Mouse (Mus musculus): ENCODE results near the gene Meltf.

Gene Meltf

DNA sequence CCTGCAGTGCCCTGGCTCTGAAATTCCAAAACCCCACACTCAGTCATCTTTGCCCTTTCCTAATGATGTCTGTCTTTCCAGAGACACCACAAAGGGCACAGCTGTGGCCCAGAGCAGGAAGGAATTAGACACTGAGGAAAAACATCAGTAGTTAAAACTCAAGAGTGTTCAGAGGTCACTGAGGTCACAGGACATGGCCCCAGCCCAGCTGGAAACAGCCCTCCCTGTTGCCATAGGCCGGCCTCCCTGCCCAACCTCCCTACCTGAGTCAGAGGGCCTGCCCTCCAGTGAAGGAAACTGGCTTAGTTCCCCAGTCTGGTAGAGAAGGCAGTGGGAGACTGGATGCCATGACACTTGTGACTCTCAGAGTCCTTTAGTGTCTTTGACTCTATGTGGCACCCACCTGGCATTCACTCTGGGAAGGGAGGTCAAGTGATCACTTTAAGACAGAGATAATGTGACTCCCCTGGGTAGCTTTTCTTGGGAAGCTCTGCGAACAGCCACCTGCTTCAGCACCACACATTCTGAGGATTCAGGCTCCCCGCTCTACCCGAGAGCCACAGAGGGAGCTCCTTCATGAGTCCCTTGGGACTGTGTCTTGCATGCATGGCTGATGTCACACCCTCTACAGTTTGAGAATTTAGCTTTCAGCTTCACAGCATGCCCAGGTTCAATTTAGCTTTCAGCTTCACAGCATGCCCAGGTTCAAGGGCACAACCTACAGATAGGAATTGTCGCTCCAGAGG lies 15.0 kb downstream of the Meltf start:
- no peak for DNase-seq (ENCODE audit: extremely low spot score, low read depth, low spot score)

DNA sequence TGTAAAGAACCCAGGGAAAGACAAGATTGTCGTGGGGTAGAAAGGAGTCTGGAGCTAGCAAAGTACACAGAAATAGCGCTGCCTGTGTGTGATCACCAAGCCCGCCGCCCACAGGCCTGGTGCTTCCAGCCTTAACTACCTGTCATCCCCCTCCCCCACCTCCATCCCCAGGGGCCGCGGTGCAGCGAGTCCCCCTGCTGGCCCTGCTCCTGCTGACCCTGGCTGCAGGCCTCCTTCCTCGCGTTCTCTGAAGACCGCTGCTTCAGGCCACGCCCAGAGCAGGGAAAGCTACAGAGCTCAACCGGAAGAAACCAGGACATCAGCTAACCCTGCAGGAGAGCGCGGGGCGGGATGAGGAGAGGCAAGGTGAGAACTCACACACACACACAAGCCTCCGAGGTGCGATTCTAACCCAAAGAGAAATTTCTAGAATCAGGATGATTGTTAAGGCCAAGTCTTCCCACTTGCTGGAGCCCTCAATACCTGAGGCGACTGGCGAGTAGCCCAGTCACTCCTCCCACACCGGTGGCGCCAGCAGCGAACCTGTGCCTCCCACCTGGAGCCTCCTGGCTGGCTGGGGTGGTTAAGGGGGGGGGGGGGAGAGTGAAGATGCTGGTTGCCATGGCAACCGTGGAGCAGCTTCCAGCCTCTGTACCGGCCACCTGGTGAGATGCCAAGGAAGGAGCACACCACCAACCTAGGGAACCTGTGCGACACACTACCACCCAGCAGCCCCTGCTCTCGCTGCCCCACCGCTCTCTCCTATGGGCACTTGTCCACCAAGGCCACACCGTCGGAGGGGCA lies 18.6 kb downstream of the Meltf start:
- DNase-seq (ENCODE audit: extremely low spot score, low read depth, low spot score), result no peak

DNA sequence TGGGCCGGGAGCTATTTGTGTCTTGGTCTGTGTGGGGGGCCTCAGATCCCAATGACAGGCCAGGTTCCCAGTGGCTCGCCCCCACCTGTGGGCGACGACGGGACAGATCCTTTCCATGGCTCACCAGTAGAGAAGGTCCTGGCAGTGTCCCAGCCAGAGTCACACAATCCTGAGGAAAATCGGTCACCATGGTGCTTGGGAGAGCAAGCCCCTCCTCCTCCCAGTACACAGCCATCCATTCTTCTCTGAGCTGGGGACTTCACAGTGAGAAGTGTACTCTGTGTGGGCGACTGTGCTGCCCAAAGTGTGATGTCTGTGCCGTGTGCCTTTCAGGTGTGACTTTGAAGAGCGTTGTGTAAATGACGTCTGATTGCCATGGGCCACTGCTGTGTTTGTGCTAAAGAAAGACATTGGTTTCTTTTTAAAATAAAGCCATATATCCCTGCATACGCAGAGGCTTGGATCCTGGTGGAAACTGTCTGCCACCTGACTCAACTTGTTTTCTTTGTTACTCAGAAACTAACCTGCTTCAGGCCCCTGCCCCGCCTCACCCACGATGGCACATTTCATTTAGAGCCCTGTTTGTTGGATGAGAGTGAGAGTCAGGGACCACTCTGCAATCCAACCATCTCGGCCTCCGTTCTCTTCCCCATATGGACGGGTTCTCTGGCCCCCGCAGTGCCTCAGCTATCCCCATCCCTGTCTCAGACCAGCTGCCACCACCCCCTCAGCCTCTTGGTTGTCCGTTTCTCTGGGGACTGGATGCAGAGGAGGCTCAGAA lies 20.1 kb downstream of the Meltf start:
- no peak for DNase-seq (ENCODE audit: extremely low spot score, low read depth, low spot score)

DNA sequence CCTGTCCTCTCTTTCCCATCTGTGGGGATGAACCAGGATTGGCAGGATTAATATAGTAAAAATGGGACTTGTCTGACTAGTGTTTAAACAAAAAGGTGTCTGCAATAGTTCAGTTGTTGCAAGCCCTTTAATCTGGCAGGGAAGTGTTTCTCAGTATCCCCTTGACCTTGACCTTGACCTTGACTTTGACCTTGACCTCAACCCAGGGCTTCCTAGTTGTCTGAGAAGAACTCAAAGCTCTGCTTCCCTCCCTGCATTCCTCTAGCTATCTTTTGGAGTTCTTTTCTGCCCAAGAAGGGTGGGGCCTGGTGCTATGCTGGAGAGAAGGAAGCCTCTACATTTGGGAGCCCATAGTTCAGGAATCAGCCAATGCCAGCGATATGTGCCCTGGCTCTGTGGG lies 23.3 kb downstream of the Meltf start:
- DNase-seq (ENCODE audit: extremely low spot score, low read depth, low spot score), result no peak

DNA sequence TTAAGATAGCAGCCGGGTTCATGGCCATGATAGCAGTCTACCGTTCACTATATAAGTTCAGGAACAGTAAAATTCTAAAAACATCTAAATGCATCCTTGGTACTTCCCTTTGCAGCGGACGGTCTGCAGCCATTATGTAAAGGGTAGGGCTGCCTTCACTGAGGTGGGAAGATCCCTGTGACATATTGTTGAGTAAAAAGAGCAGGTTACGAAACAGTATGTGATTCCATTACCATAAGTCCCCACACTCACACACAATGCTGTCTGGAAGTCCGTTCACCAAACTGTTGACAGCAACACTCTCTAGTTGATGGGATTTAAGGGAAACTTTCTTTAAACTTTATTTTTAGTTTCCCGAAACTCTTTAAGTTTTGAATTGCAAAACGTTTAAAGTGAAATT lies 24.6 kb downstream of the Meltf start:
- DNase-seq (ENCODE audit: extremely low spot score, low read depth, low spot score), result no peak

DNA sequence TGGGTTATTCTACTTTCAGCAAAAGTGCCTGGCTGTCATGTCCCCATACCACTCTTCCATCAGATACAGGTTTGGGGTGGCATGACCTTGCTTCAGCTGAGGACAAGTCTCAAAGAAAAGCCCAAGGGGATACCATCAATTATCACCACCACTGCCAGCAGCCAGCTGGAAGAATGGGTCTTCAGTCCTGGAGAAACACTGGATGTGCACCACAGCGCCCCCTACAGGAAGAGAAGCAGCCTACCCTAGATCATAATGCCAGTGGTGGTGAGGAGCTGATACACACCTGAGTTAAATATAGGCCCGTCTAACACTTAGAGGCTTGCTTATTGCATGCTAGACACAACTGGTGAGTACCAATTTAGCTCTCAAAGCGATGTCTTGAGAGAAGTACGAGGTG lies 26.7 kb downstream of the Meltf start:
- no peak for DNase-seq (ENCODE audit: extremely low spot score, low read depth, low spot score)

DNA sequence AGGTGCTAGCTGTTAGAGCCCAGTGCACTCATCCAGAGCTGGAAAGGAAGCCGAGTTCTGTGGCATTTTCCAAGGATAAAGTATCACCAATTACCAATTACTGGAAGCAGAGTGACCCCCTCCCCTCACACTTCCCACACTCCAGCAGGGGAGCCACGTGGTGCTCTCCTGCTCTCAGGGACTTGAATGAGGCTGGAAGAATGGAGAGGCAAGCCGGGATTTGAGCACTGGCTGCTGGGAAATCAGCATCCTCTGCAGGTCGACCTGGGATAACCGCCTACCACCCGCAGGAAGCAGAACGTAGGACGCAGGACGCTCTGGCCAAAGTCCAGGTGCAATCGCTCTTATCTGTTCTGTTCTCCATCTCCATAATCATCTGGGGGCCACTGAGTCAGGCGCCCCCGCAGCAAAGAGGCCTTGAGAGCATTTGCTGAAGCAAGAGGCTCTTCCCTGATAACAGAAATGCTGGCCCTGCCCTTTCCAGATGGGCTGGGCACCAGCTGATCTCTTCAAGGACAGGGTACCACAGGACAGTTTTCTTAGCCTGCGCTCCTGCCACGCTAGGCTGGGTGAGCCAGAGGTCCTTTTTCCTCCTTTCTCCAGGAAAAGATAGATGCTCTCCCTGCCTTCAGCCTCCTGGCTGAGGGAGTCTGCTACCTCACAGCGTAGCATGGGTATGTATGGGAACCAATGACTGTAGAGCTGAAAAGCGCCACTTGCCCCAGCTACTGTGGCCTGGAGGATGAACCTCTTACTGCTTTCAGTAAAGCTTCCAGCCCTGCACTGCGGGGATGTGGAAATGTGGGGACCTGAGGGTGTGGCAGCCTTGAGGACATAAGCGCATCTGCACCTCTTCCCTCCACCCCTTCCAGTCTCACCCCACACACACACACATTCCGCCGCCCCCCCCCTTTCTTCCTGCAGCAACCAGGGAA lies 27.5 kb downstream of the Meltf start:
- DNase-seq (ENCODE audit: extremely low spot score, low read depth, low spot score), result no peak

DNA sequence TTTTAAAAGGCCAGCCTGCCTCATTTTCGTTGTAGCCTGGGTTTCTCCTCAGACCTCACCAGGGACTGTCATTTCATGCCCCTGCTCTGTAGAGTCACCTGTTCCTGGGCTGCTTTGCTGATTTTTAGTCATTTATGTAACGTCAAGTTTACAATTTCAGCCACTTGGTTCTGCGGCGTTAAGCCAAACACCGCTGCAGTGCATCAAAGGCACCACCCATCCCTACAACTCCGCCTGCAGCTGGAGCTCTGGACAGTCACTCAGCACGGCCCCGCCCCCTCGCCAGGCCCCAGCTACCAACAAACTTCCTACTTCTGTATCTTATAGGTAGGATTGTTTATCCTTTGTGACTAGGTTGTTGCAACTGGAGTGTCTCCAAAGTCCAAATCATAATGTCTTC lies 28.3 kb downstream of the Meltf start:
- DNase-seq (ENCODE audit: extremely low spot score, low read depth, low spot score), result no peak

DNA sequence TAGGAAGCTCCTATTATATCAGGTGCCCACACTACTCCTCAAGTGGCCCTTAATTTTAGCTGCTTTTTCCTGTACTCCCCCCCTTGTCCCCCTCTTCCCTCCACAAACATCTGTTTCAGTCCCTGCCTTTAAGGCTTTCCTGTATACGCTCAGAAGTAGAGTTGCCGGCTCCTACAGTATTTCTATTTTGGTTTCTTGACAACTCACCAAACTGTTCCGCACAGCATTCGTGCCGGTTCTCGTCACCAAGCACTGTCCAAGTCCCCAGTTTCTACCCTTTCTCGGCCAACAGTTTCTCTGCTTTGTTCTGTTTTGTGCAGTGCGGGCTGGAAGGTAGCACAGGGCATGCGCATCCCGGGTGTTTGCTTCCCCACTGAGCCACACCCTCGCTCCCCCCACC lies 30.3 kb downstream of the Meltf start:
- DNase-seq (ENCODE audit: extremely low spot score, low read depth, low spot score), result no peak

DNA sequence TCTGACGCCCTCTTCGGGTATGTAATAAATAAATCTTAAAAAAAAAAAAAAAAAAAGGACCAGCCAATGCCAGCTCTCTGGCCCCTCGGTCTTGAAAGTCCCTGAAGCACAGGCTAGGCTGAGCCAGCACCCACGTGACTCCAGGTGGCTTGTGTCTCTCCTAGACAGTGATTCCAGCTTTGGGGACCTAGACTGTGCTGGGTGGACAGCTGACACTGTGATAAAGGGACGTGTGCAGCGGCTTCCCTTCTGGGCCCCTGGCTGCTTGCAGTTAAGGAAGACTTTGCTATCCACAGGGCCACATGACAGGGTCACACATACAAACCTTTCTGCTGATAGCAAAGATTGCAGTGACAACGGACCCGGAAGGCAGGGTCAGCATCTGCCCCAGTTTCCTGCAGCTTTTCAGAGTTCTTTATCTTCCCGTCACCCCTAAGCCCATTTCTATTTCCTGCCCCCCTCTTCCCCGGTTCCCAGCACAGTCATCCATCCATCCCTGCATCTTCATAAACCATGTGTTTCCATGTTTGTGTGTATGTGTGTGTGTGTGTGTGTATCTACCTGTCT lies 31.8 kb downstream of the Meltf start:
- DNase-seq (ENCODE audit: extremely low spot score, low read depth, low spot score), result no peak

DNA sequence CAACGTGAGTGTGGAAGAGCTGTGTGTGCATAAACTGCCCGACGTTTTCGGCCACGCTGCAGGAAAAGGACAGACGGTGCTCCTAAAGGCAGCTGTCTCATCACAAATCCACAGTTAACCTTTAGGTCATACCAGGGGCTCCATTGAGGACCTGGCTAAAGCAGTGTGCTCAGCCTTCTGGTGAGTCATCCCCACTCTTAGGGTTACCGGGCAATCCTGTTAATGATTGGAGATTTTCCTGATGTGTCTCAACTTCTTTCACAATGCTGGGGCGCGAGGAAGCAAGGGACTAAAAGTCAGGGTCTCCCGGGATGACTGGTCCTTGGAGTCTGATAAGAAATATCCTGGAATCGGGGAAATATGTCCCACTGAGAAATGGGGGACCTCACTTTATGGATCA lies 39.2 kb downstream of the Meltf start:
- no peak for DNase-seq (ENCODE audit: extremely low spot score, low read depth, low spot score)

DNA sequence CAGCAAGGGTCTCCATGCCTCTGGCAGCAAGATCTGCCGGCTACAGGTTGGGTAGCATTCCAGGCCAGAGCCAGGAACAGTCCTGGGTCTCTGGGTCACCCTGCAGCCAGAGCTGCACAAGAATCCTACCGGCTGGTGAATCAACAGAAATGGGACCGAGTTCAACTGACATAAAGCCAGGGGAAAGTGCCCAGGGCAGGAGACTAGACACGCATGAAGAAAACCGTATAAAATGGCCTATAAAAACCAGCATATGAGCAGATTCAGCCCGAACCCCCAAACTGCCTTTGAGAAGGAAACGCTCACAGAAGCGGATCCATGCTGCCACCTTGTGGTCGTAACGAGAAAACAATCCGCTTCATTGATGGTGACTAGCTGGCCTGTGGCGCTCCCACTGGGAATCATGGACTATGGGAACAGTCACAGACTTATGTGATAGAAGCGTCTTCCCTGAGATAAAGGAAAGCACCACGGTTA lies 39.7 kb downstream of the Meltf start:
- peak; percentile 85 for DNase-seq (ENCODE audit: extremely low spot score, low read depth, low spot score)

DNA sequence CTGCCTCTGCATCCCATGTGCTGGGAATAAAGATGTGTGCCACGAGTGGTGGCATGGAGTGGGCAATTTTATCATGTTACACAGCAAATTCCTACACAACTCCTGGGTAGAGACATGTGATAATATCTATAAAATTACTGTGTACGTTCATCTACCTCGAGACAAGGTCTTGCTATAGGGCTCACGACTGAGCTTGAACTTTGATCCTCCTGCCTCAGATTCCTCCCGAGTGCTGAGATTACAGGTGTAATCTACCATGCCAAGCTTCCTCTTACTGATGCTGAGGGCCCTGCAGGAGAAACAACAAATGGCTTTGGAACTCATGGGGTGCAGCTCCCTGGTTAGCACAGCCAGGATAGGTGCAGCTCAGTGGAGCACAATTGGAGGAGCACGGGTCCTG lies 45.8 kb downstream of the Meltf start:
- no peak for DNase-seq (ENCODE audit: extremely low spot score, low read depth, low spot score)

DNA sequence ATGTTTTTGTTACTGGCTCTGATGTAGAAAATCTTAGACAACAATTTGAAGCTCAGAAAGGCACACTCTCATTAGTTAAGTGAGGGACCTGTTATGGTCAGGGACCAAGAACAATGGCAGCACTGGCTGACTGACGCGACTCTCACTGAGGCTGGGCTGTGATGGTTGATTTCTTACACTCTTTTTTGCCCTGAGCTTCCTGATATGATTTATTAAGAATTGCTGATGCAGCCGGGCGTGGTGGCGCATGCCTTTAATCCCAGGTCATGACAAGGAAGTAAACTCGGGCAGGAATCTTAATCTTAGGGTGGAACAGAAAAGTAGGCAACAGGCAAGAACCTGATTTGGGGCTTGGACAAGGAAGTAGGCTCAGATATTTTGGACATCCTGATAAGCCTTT lies 47.5 kb downstream of the Meltf start:
- DNase-seq (ENCODE audit: extremely low spot score, low read depth, low spot score), result no peak

DNA sequence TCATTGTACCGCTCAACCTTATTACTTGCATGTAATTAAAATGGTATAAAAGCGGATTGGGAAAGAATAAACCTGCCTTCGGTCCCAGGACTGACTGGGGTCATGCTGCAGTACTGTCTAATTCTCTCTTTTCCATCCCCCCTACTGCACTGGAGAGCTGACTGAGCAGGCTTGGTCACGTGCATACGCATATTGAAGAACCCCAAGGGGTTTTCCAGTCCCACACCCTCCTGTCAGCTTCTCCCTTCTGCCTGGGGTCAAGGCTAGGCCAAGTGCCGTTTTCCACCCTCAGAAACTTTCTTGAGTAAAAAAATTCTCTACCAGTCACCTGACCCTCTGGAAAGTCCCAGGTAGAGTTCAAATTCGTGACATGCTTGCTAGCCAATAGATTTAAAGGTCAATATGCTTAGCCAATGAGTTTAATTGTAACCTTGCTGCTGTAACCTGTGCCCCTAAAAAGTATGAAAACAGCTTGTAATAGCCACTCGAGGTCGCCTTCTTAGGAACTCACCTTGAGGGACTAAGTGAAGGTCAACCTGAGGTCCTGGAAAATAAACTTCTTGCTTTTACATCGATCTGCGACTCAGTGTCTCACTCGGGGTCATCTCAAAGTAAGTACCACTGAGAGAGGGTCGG lies 48.1 kb downstream of the Meltf start:
- no peak for DNase-seq (ENCODE audit: extremely low spot score, low read depth, low spot score)

DNA sequence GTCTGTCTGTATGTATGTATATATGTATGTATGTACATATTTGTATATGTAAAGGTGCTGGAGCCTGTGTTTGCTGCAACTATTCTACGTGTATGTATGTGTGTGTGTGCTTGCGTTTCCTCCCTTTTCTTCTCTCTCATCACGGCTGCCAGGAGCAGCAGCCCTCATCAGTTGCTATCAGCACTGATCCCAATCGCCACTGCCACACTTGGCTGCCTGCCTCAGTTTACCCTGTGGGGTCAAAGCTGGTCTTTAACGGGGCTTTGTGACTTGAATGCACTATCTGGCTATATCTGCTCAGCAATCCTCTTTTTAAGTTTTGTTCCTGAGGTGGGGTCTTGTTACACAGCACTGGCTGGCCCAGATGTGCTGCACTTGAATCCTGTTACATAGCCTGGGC lies 48.8 kb downstream of the Meltf start:
- no peak for DNase-seq (ENCODE audit: extremely low spot score, low read depth, low spot score)

DNA sequence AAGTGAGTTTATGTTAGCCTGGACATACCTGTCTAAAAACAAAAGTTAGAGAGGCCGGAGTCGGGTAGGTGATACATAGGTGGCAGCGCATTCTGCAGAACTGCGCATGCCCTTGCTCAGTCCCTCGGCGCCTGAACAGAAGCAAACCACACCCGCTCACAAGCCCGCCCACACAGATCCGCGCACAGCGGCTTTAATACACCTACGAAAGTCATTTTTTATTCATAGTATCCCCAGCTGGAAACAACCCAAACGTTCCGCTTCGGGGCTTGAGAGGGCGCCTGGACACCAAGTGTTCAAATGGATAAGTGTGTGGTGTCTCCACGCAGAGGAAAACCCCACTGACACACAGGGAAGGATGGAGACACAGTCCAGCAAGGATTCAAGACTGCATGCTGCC lies 52.7 kb downstream of the Meltf start:
- no peak for DNase-seq (ENCODE audit: extremely low spot score, low read depth, low spot score)

DNA sequence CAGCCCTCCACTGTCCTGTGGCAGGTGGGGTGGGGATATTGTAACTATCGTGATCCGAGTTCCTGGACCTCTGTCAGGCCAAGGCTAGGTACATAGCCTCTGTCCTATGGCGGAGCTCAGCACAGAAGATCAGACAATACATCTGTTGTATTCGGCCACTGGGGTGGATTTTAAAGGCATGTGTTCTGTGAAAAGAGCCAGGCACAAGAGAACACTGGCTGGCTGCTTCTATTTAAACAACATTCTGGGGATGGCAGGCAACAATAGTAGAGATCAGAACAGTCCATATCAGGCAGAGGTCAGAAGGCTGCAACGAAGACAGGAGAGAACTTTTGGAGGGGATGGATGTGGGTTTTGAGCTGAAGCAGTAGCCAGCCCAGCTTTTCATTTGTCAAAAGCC lies 53.6 kb downstream of the Meltf start:
- no peak for DNase-seq (ENCODE audit: extremely low spot score, low read depth, low spot score)

DNA sequence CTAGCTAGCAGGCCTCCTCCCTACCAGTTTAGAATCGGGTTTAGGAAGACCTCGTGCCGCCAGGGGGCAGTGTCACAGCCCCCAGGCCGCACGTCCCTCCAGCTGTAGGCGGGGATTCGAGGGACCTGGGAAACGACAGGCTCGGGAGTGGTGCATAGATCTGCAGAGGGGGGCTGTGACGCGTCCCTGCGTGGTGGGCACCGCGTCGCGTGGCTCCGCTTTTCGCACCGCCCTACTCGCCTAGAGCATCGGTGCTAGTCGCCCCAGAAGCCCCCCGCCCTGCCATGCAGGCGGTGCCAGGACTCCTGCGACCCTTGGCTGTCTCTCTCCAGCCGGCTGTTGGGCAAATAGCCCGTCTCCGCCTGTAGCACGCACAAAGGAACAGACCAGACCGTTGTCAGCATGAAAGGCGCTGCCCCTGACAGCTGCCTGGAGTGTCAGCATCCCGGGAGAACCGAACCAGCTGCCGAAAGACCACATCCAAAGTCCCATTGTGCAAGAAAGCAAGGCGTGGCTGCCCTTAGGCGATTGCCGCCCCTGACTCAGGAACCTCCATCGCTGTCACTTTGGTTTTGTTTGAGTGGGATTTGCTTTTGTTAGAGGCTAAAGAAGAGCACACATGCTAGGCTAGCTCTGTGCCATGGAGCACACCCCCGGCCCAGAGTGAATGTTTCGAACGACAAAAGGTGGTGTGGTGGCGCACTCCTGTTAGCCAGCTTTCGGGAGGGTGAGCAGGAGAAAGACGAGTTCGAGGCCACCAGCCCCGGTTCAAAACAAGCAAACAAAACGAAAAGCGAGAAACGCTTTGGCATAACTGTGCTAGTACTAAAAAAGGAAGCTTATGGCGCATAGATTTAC lies 54.5 kb downstream of the Meltf start:
- DNase-seq (ENCODE audit: extremely low spot score, low read depth, low spot score), result peak; percentile 86

All from hindlimb bud, embryonic 11.5 days (tissue).